Mouse (Mus musculus) erythroblast, embryonic 14.5 days (primary cell): ENCODE measurements around the gene Tiam1.

ENCODE experiments used
- GATA1 ChIP-seq: IDR thresholded peaks from 2 replicates; pipeline ENCODE4 v1.6.1; 2012; ENCODE audit warnings: low read length, inconsistent platforms, mixed read lengths
- TAL1 ChIP-seq: IDR thresholded peaks from 3 replicates; pipeline ENCODE4 v1.6.1; 2012; ENCODE audit warnings: low read length, inconsistent platforms, mixed read lengths

DNA sequence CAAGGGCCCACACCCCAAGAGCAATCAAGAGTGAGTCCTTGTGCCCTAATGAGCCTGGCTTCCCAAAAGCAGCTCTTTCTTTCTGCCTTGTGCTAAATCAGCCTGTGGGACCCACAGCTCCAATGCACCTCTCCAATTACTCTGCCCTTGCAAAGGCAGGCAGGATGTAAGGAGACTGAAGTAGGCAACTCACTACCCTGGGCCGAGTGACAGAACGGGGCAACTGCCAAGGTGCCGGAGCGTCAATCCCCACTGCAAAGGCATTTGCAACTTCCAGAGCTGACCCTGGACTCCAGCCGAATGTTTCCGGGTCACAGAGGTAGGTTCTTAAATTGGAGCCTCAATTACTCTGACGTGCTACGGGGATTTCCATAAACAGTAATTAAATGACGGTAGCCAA lies 257.9 kb downstream of the Tiam1 start:
- TF ChIP-seq GATA1 (no peak), TAL1 (no peak)
